Mouse (Mus musculus) MEL (cell line): ENCODE measurements around the gene Dph1. TPM values are rescaled to one million over a fixed set of nuclear protein-coding genes. Genes with fewer than 3 reads are reported as not detected.

Source experiments
- DNase-seq: peaks from one replicate; pipeline ENCODE4 v3.0.0; 2011; ENCODE audit warnings: low read depth, low spot score
- H3K27ac ChIP-seq: 2 replicates; pipeline ENCODE4 v1.5.1; 2012; ENCODE audit warnings: low read depth, mild to moderate bottlenecking, control low read depth, low read length, moderate library complexity; ENCODE audit not compliant: control insufficient read depth
- H3K27me3 ChIP-seq, 2 experiments: fragments of 150-350 bp in 1 of 2; sonication (generic) in 1 of 2; 2 replicates each; pipeline ENCODE4 v1.6.1; 2012; ENCODE audit warnings: low read length in 2 of 2, mild to moderate bottlenecking in 2 of 2, improper control_type of control experiment in 1 of 2, moderate library complexity in 1 of 2; ENCODE audit not compliant: insufficient read depth in 2 of 2, control insufficient read depth in 1 of 2
- H3K36me3 ChIP-seq, 2 experiments: 2 replicates each; pipeline ENCODE4 v1.6.1; 2012 to 2014; ENCODE audit warnings: low read length in 2 of 2, improper control_type of control experiment in 1 of 2, inconsistent platforms in 1 of 2, mild to moderate bottlenecking in 1 of 2; ENCODE audit not compliant: insufficient read depth in 2 of 2, control insufficient read depth in 1 of 2
- H3K4me1 ChIP-seq, 2 experiments: fragments of 150-350 bp in 1 of 2; sonication (generic) in 1 of 2; 2 replicates each; pipeline ENCODE4 v1.6.1; 2012; ENCODE audit warnings: low read length in 2 of 2, improper control_type of control experiment in 1 of 2, mild to moderate bottlenecking in 1 of 2; ENCODE audit not compliant: insufficient read depth in 2 of 2, control insufficient read depth in 1 of 2
- H3K4me3 ChIP-seq, 2 experiments: fragments of 150-350 bp in 1 of 2; sonication (generic) in 1 of 2; 2 replicates each; pipeline ENCODE4 v1.5.1; 2012; ENCODE audit warnings: low read depth in 2 of 2, low read length in 2 of 2, mild to moderate bottlenecking in 2 of 2, moderate library complexity in 2 of 2, control low read depth in 1 of 2, improper control_type of control experiment in 1 of 2; ENCODE audit not compliant: control insufficient read depth in 1 of 2, insufficient read depth in 1 of 2
- H3K79me2 ChIP-seq: 2 replicates; pipeline ENCODE4 v1.6.1; 2012; ENCODE audit warnings: mild to moderate bottlenecking, low read length, moderate library complexity; ENCODE audit not compliant: control insufficient read depth, poor library complexity, insufficient read depth
- H3K9ac ChIP-seq: 2 replicates; pipeline ENCODE4 v1.6.1; 2012; ENCODE audit warnings: low read depth, mild to moderate bottlenecking, control low read depth, low read length, moderate library complexity; ENCODE audit not compliant: control insufficient read depth, poor library complexity, severe bottlenecking
- H3K9me3 ChIP-seq: fragments of 150-350 bp; sonication (generic); replicated peaks from 2 replicates; pipeline ENCODE4 v1.6.1; 2012; ENCODE audit warnings: mild to moderate bottlenecking, low read length, improper control_type of control experiment, moderate library complexity; ENCODE audit not compliant: insufficient read depth
- CTCF ChIP-seq, 3 experiments: IDR thresholded peaks in 2 of 3; conservative IDR thresholded peaks in 1 of 3; 2 replicates each; pipeline ENCODE4 v1.5.1; 2011 to 2012; ENCODE audit warnings: low read length in 3 of 3, low read depth in 2 of 3, mild to moderate bottlenecking in 2 of 3, improper control_type of control experiment in 1 of 3, inconsistent platforms in 1 of 3, mixed read lengths in 1 of 3, moderate library complexity in 1 of 3; ENCODE audit not compliant: control insufficient read depth in 1 of 3, insufficient read depth in 1 of 3, poor library complexity in 1 of 3, severe bottlenecking in 1 of 3
- E2F4 ChIP-seq: IDR thresholded peaks from 2 replicates; pipeline ENCODE4 v1.6.1; 2011; ENCODE audit warnings: low read depth, low read length, improper control_type of control experiment, borderline replicate concordance
- ELF1 ChIP-seq: IDR thresholded peaks from 2 replicates; pipeline ENCODE4 v1.6.1; 2014; ENCODE audit warnings: low read depth, mild to moderate bottlenecking, inconsistent platforms, low read length, improper control_type of control experiment, moderate library complexity
- ETS1 ChIP-seq: IDR thresholded peaks from 2 replicates; pipeline ENCODE4 v1.6.1; 2012; ENCODE audit warnings: low read depth, mild to moderate bottlenecking, inconsistent platforms, low read length, improper control_type of control experiment, moderate library complexity
- HCFC1 ChIP-seq: IDR thresholded peaks from 2 replicates; pipeline ENCODE4 v1.6.1; 2012; ENCODE audit warnings: low read depth, mild to moderate bottlenecking, inconsistent platforms, low read length, improper control_type of control experiment, moderate library complexity
- JUND ChIP-seq: IDR thresholded peaks from 2 replicates; pipeline ENCODE4 v1.6.1; 2011; ENCODE audit warnings: low read depth, mild to moderate bottlenecking, improper control_type of control experiment, low read length
- KAT2A ChIP-seq: conservative IDR thresholded peaks from 2 replicates; pipeline ENCODE4 v1.6.1; 2012; ENCODE audit warnings: low read depth, low read length, improper control_type of control experiment, inconsistent platforms
- MAFK ChIP-seq: IDR thresholded peaks from 2 replicates; pipeline ENCODE4 v1.6.1; 2011; ENCODE audit warnings: low read depth, mild to moderate bottlenecking, low read length, improper control_type of control experiment, borderline replicate concordance
- MEF2A ChIP-seq: IDR thresholded peaks from 2 replicates; pipeline ENCODE4 v1.6.1; 2014; ENCODE audit warnings: low read depth, mild to moderate bottlenecking, inconsistent platforms, low read length, improper control_type of control experiment; ENCODE audit not compliant: poor library complexity, insufficient replicate concordance, severe bottlenecking; ENCODE audit errors: extremely low read depth
- MXI1 ChIP-seq: IDR thresholded peaks from 2 replicates; pipeline ENCODE4 v1.6.1; 2011; ENCODE audit warnings: mild to moderate bottlenecking, low read depth, low read length, improper control_type of control experiment
- MYB ChIP-seq: IDR thresholded peaks from 2 replicates; pipeline ENCODE4 v1.6.1; 2011; ENCODE audit warnings: mild to moderate bottlenecking, low read depth, low read length, improper control_type of control experiment
- NRF1 ChIP-seq: IDR thresholded peaks from 2 replicates; pipeline ENCODE4 v1.6.1; 2014; ENCODE audit warnings: low read depth, mild to moderate bottlenecking, inconsistent platforms, low read length, improper control_type of control experiment, moderate library complexity; ENCODE audit not compliant: poor library complexity, insufficient read depth, severe bottlenecking
- RAD21 ChIP-seq: IDR thresholded peaks from 2 replicates; pipeline ENCODE4 v1.6.1; 2011; ENCODE audit warnings: mild to moderate bottlenecking, low read depth, low read length, improper control_type of control experiment
- RCOR1 ChIP-seq: IDR thresholded peaks from 2 replicates; pipeline ENCODE4 v1.6.1; 2012; ENCODE audit warnings: low read depth, mild to moderate bottlenecking, inconsistent platforms, low read length, improper control_type of control experiment
- SIN3A ChIP-seq: IDR thresholded peaks from 2 replicates; pipeline ENCODE4 v1.6.1; 2012; ENCODE audit warnings: low read length, improper control_type of control experiment, inconsistent platforms
- USF2 ChIP-seq, 2 experiments: IDR thresholded peaks; 2 replicates each; pipeline ENCODE4 v1.6.1; 2011 to 2012; ENCODE audit warnings: improper control_type of control experiment in 2 of 2, low read length in 2 of 2, borderline replicate concordance in 1 of 2, inconsistent platforms in 1 of 2, low read depth in 1 of 2, mild to moderate bottlenecking in 1 of 2; ENCODE audit not compliant: insufficient read depth in 1 of 2
- ZC3H11A ChIP-seq: IDR thresholded peaks from 2 replicates; pipeline ENCODE4 v1.6.1; 2012; ENCODE audit warnings: low read depth, mild to moderate bottlenecking, inconsistent platforms, low read length, improper control_type of control experiment
- ZKSCAN1 ChIP-seq: IDR thresholded peaks from 2 replicates; pipeline ENCODE4 v1.6.1; 2012; ENCODE audit warnings: low read depth, mild to moderate bottlenecking, inconsistent platforms, low read length, improper control_type of control experiment, moderate library complexity
- ZNF384 ChIP-seq: IDR thresholded peaks from 2 replicates; pipeline ENCODE4 v1.6.1; 2012; ENCODE audit warnings: low read depth, mild to moderate bottlenecking, inconsistent platforms, low read length, improper control_type of control experiment
- polyA plus RNA-seq, 2 experiments: library from polyadenylated mRNA; stranded (reverse) in 1 of 2; unstranded in 1 of 2; fragments of >175 nt in 1 of 2; fragments of >200 nt in 1 of 2; gene quantifications; 2 replicates each; pipeline versions ENCODE4 v1.2.1 to v1.2.4; 2012; ENCODE audit warnings: low replicate concordance in 2 of 2, low read depth in 1 of 2; ENCODE audit not compliant: insufficient read length in 2 of 2, insufficient read depth in 1 of 2, missing spikeins in 1 of 2
- total RNA-seq: library from RNA; depleted of rRNA; stranded (reverse); fragments of 300-350 nt; gene quantifications from 2 replicates; pipeline ENCODE4 v1.2.3, GENCODE M21; 2012

Dph1 gene
- total and polyA plus RNA-seq, 3 experiments: 58.4 to 59.5 TPM; not detected in 1

DNA sequence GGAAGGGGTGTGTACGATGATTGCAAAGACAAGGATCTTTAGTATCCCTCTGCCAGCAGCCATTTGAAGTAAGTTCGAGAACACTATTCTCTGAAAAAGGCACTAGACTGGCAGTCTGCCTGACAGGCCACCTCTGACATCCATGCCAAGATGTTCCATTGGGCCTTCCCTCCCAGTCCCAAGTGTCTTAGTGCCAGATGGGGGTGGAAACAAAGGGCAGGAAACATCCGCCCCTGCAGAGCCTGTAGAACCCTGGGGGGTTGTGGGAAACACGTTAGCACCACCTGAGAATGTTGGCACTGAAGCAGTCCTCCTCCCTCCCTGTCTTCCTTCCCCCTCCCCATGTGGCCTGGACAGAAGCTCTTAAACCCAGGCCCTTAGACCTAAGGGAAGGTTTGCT lies 34.0 kb downstream of the Dph1 start:
- Histone ChIP-seq H3K4me3 (no peak overlapping the region), H3K27me3 (no peaks in the 10 kb centered on the region), H3K4me1 (peaks cover 8 to 21% of the 10 kb centered on the region in 2 experiments), H3K9me3 (no peaks in the 10 kb centered on the region), H3K79me2 (no peaks in the 10 kb centered on the region), H3K27ac (no peak overlapping the region), H3K9ac (no peak overlapping the region), H3K36me3 (peaks cover 0 to 17% of the 10 kb centered on the region in 2 experiments; a peak in 2 of 4 replicates)
- TF ChIP-seq ELF1 (no peak), HCFC1 (no peak), ZC3H11A (no peak), MXI1 (no peak), ZNF384 (no peak), ETS1 (no peak), RCOR1 (no peak), E2F4 (no peak)
- DNase-seq: no peak

DNA sequence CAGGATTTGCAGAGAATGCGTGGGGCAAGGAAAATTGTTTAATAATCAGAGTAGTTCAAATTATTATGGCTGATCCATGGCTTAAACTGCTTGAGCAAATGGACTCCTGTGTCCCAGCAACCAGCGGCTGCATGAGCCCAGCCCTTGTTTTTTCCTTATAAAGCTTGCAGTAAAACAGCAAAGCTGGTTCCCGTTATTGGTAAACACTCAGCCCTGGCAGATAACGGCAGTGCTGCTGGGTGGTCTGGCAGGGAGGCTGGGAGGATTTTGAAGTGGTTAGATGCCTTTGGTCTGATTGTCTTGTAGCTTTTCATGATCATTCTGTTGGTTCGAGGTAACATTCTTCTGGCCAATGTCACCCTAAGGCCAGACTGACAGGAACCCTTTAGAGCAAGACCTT lies 34.6 kb downstream of the Dph1 start:
- H3K36me3 ChIP-seq: peaks cover 1 to 17% of the 10 kb centered on the region in 2 experiments
- H3K79me2 ChIP-seq: no peaks in the 10 kb centered on the region
- no peaks in the 10 kb centered on the region for H3K9me3 ChIP-seq
- H3K9ac ChIP-seq: no peak overlapping the region
- no peak overlapping the region for H3K27ac ChIP-seq
- peaks cover 8 to 21% of the 10 kb centered on the region in 2 experiments for H3K4me1 ChIP-seq
- H3K4me3 ChIP-seq: no peak overlapping the region
- TF ChIP-seq HCFC1 (no peak), SIN3A (no peak), NRF1 (no peak), MYB (no peak), MAFK (no peak), MXI1 (no peak), ZKSCAN1 (no peak), MEF2A (no peak), KAT2A (no peak), JUND (no peak), USF2 (IDR thresholded peaks at IDR 0.05; ENCODE audit: borderline replicate concordance in 1 of 2, insufficient read depth in 1 of 2, low read depth in 1 of 2, low read length in 2 of 2) (no peak), CTCF (IDR thresholded peaks at IDR 0.05 in 2 of 3, conservative IDR thresholded peaks at IDR 0.05 in 1 of 3; ENCODE audit: control insufficient read depth in 1 of 3, insufficient read depth in 1 of 3, low read depth in 2 of 3, low read length in 3 of 3, poor library complexity in 1 of 3, severe bottlenecking in 1 of 3) (no peak), RCOR1 (no peak), RAD21 (no peak)
- no peak for DNase-seq
- H3K27me3 ChIP-seq: no peaks in the 10 kb centered on the region
